Mouse (Mus musculus) megakaryocyte, embryonic 14.5 days (primary cell): ENCODE measurements around the gene Dcaf10. TPM values are rescaled to one million over a fixed set of nuclear protein-coding genes. Genes with fewer than 3 reads are reported as not detected.
"Not testable (repeated sequence)": the region's sequence is repeated elsewhere in the genome, so short reads cannot be mapped to it uniquely, and the experiment has no call there.

ENCODE experiments used
- H3K27me3 ChIP-seq: replicated peaks from 2 replicates; pipeline ENCODE3; 2012; ENCODE audit warnings: inconsistent platforms
- H3K36me3 ChIP-seq: replicated peaks from 2 replicates; pipeline ENCODE3; 2012; ENCODE audit warnings: low read length, inconsistent platforms, mixed read lengths
- H3K4me1 ChIP-seq: 2 replicates; pipeline ENCODE4 v1.6.1; 2012; ENCODE audit warnings: inconsistent platforms
- H3K4me3 ChIP-seq: replicated peaks from 2 replicates; pipeline ENCODE3; 2012; ENCODE audit warnings: moderate library complexity, mild to moderate bottlenecking, inconsistent platforms
- H3K9me3 ChIP-seq: 2 replicates; pipeline ENCODE4 v1.6.1; 2012; ENCODE audit warnings: inconsistent platforms
- FLI1 ChIP-seq: IDR thresholded peaks from 2 replicates; pipeline ENCODE4 v1.6.1; 2012; ENCODE audit warnings: low read length, inconsistent platforms, mixed read lengths
- GATA1 ChIP-seq: IDR thresholded peaks from 3 replicates; pipeline ENCODE4 v1.6.1; 2012; ENCODE audit warnings: mixed read lengths, low read length, inconsistent platforms, borderline replicate concordance
- polyA plus RNA-seq: library from polyadenylated mRNA; stranded (reverse); fragments of >175 nt; gene quantifications from 2 replicates; pipeline ENCODE4 v1.2.3, GENCODE M21; 2012; ENCODE audit warnings: low replicate concordance; ENCODE audit not compliant: insufficient read depth

Gene Dcaf10
- polyA plus RNA-seq, 1 experiment = 17.0 TPM

DNA sequence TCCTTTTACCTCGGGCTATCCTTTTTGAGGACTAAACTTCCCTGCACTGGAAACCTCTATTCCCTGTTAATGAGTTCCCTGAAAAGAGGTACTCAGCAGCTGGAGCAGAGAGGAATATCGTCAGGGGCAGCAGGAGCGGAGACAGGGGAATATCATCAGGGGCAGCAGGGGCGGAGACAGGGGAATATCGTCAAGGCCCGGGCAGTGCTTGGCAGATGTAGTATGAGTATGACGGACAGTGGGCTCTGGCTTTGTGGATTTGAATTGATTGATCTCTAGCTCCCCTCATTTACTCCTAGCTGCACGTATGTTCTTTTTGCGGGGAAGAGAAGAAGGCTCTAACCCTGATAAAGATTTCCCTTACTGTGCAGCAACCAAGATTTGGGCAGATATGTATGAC is 675 bp upstream of the Dcaf10 start:
- H3K4me3 ChIP-seq = peak overlapping the region; percentile 99
- H3K9me3 ChIP-seq = peaks cover 3% of the 10 kb centered on the region; the same call in 1 of the 2 replicates
- peaks cover 2% of the 10 kb centered on the region for H3K27me3 ChIP-seq
- peaks cover 29% of the 10 kb centered on the region for H3K4me1 ChIP-seq
- TF ChIP-seq FLI1 = no peak
- TF ChIP-seq GATA1 = no peak
- peaks cover 17% of the 10 kb centered on the region for H3K36me3 ChIP-seq

DNA sequence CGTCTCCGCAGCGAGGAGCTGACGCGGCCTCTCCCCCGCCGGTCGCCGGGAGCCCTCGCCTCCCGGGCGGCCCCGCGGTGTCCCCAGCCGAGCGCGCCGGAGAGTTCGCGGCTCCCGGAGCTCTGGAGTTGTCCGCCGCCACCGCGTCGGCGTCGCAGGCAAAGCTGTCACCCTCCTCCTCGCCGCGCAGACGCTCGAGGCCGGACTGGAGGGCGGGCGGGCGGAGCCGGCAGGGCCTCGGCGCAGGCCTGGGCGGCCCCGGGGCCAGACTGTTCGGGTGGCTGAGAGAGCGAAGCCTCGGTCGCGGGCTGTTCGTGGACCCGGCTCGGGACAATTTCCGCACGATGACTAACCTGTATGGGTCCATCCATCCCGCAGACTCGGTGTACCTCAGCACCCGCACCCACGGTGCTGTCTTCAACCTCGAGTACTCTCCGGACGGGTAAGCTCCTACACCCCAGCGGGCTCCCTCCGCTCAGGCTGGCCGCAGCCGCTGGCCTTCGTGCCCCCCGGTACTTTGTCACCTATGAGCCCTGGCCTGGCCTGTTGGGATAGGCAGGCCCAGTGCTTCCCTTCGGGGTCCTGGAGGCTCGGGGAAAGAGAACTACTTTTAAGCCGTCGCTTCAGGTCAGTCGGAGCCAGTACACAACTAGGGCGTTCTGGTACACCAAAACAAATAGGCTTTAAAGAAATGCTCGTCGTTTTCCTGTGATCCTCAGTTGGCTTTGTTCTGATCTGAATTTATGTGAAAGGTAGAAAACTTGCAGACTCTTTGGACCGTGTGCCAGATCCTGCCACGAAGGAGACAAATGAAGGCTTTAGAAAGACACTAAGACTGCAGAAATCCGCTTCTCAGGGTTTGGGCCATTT is 620 bp downstream of the Dcaf10 start, which contains the start of gene Exosc3:
Gene Exosc3 (minus strand): TSS at position 447 of the 870 bp plus-strand sequence.
- no peak for TF ChIP-seq FLI1
- TF ChIP-seq GATA1 = no peak
- peak within 1 kb of the TSS; percentile 99 for H3K4me3 ChIP-seq
- peaks cover 28% of the 10 kb centered on the region for H3K4me1 ChIP-seq
- H3K27me3 ChIP-seq = peaks cover 2% of the 10 kb centered on the region
- H3K9me3 ChIP-seq = no peaks in the 10 kb centered on the region
- H3K36me3 ChIP-seq = peaks cover 28% of the 10 kb centered on the region

DNA sequence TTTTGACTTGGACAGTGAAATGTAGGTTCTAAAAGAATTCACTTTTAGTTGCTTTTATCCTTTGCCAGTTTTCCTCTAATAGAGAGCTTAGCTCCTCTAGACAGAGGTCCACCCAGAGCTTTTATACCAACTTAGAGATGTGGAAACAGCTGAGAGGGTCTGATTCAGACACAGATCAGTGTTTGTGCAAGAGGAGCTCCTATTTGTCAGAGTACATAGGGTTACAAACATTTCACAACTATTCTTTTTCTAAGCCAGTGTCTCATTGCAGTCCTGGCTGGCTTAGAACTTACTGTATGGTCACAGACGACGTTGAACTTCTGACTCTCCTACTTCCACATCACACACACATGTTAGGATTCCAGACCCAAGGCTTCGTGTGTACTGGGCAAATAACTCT is 14.8 kb downstream of the Dcaf10 start:
- H3K9me3 ChIP-seq = no peaks in the 10 kb centered on the region
- H3K4me1 ChIP-seq = peaks cover 14% of the 10 kb centered on the region
- H3K27me3 ChIP-seq = no peaks in the 10 kb centered on the region
- TF ChIP-seq FLI1 (no peak), GATA1 (no peak)
- H3K36me3 ChIP-seq = peaks cover 79% of the 10 kb centered on the region
- no peak overlapping the region for H3K4me3 ChIP-seq

DNA sequence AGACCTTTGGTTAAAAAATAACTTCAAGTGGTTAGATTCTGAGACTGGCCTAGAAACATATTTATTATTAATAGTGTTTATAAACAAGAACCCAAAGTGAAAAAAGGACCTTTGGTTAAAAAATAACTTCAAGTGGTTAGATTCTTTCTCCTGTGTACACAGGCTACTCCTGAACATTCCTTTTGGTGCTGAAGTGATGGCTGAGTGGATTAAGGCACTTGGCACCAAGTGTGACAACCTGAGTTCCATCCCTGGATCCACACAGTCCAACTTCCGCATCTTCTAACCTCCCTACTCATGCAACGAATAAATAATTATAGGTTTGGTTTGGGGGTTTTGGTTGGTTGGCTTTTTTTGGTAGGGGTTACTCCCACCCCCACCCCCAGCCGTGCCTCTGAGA is 29.4 kb downstream of the Dcaf10 start:
- no peak for TF ChIP-seq GATA1
- Histone ChIP-seq H3K4me1 (no peaks in the 10 kb centered on the region; the same call in 1 of the 2 replicates), H3K36me3 (peaks cover 90% of the 10 kb centered on the region), H3K27me3 (no peaks in the 10 kb centered on the region), H3K4me3 (no peak overlapping the region), H3K9me3 (no peaks in the 10 kb centered on the region)

- Histone ChIP-seq H3K9me3 (no peaks in the 10 kb centered on the region), H3K27me3 (no peaks in the 10 kb centered on the region), H3K4me1 (no peaks in the 10 kb centered on the region), H3K36me3 (peaks cover 86% of the 10 kb centered on the region), H3K4me3 (no peak overlapping the region)
- TF ChIP-seq FLI1 = no peak
- no peak for TF ChIP-seq GATA1
Measured at GRCm38 (mm10) chr4:45374879-45375278, 33.0 kb downstream of the Dcaf10 start.

DNA sequence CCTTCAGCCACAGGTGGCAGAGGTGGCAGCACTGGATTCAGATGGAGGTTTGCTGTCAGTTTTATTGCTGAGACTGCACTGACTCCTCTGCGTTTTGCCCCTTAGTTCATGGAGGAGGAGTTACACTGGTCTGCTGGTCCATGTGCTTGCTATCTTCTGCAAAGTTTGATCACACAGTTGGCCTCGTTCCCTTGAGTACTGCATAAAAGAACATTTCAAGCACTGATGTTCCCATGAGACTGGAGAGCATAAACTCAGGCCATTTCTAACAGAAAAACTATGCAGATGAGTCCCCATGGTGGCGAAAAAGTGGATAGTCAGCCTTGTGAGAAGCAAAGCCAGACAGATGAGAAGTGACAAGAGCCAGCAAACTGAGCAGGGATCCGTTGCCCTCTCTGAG is 34.7 kb downstream of the Dcaf10 start:
- no peak for TF ChIP-seq FLI1
- TF ChIP-seq GATA1 = no peak
- Histone ChIP-seq H3K9me3 (no peaks in the 10 kb centered on the region), H3K36me3 (peaks cover 70% of the 10 kb centered on the region), H3K4me1 (no peaks in the 10 kb centered on the region), H3K27me3 (no peaks in the 10 kb centered on the region), H3K4me3 (no peak overlapping the region)

GRCm38 (mm10) chr4:45380903-45381580 is 39.1 kb downstream of the Dcaf10 start:
- H3K36me3 ChIP-seq = peaks cover 27% of the 10 kb centered on the region
- H3K9me3 ChIP-seq, H3K27me3 ChIP-seq, H3K4me3 ChIP-seq, H3K4me1 ChIP-seq: not testable (repeated sequence)

- not testable (repeated sequence) for H3K4me1 ChIP-seq, H3K9me3 ChIP-seq, H3K4me3 ChIP-seq, H3K27me3 ChIP-seq
- H3K36me3 ChIP-seq = peaks cover 17% of the 10 kb centered on the region
Measured at GRCm38 (mm10) chr4:45382133-45382532, 40.2 kb downstream of the Dcaf10 start.

- H3K36me3 ChIP-seq, H3K27me3 ChIP-seq, H3K4me1 ChIP-seq, H3K9me3 ChIP-seq, H3K4me3 ChIP-seq: not testable (repeated sequence)
Measured at GRCm38 (mm10) chr4:45387296-45387695, 45.4 kb downstream of the Dcaf10 start.

DNA sequence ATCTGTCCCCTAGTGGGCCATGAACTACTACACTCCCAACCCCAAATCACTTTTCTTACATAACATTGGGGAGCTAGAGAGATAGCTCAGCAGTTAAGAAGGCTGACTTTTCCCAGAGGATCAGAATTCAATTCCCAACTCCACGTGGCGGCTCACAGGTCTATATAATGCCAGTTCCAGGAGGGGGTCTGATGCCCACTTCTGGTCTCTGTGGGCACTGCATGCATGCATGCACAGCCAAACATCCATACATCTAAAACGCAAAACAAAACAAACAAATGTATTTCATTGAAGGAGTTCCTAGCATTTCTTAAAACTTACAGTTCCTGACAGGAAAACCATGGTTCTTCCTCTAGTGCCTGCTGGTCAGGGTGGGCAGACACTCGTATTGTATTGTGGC is 50.2 kb downstream of the Dcaf10 start:
- H3K9me3 ChIP-seq = no peaks in the 10 kb centered on the region
- TF ChIP-seq FLI1 (no peak), GATA1 (no peak)
- peaks cover 13% of the 10 kb centered on the region for H3K36me3 ChIP-seq
- no peak overlapping the region for H3K4me3 ChIP-seq
- H3K4me1 ChIP-seq = peaks cover 30% of the 10 kb centered on the region
- H3K27me3 ChIP-seq = peaks cover 3% of the 10 kb centered on the region

- Histone ChIP-seq H3K36me3 (peaks cover 17% of the 10 kb centered on the region), H3K4me3 (no peak overlapping the region), H3K4me1 (peaks cover 34% of the 10 kb centered on the region), H3K9me3 (no peaks in the 10 kb centered on the region), H3K27me3 (peaks cover 3% of the 10 kb centered on the region)
- no peak for TF ChIP-seq FLI1
- TF ChIP-seq GATA1 = no peak
Measured at GRCm38 (mm10) chr4:45392572-45392971, 50.7 kb downstream of the Dcaf10 start.
